Mouse (Mus musculus): ENCODE measurements around the gene Vmn1r179. TPM values are rescaled to one million over a fixed set of nuclear protein-coding genes. Genes with fewer than 3 reads are reported as not detected.
"Not testable (repeated sequence)": the region's sequence is repeated elsewhere in the genome, so short reads cannot be mapped to it uniquely, and the experiment has no call there.

The Vmn1r179 gene
- not detected in 2 replicates for polyA plus RNA-seq (2016; fragmentation: Nextera tagmentation; extraction: Ambion mirVana)

- no peak within 1 kb of the TSS for H3K4me3 ChIP-seq
- H3K4me1 ChIP-seq = no peaks in the 10 kb centered on the region
- no peaks in the 10 kb centered on the region for H3K36me3 ChIP-seq
- no peak within 1 kb of the TSS for H3K27ac ChIP-seq
- no peaks in the 10 kb centered on the region for H3K9me3 ChIP-seq (replicated peaks)
- H3K27me3 ChIP-seq (ENCODE audit: low read depth, poor library complexity, severe bottlenecking) = no peaks in the 10 kb centered on the region
- DNase-seq (ENCODE audit: low spot score) = no peak
- WGBS = 60% methylated on average over 2 of the region's 2 CpGs
These were observed at the start of gene Vmn1r179 for GRCm38 (mm10) chr7:23926678-23927077. Gene Vmn1r179, plus strand, starts transcription at chr7:23926978.

- Histone ChIP-seq H3K27me3 (ENCODE audit: low read depth, poor library complexity, severe bottlenecking) (no peaks in the 10 kb centered on the region), H3K36me3 (no peaks in the 10 kb centered on the region), H3K9me3 (replicated peaks) (peaks cover 6% of the 10 kb centered on the region; the same call in 1 of the 2 replicates), H3K27ac (no peak within 1 kb of the TSS), H3K4me1 (no peaks in the 10 kb centered on the region), H3K4me3 (no peak within 1 kb of the TSS)
- 100% methylated on average over 1 of the region's 1 CpGs for WGBS
- DNase-seq (ENCODE audit: low spot score) = no peak
These were observed 35.1 kb upstream of the Vmn1r179 start, which contains the start of gene Vmn1r178 for GRCm38 (mm10) chr7:23891709-23892108. Gene Vmn1r178, plus strand, starts transcription at chr7:23892009.

- DNase-seq (ENCODE audit: low spot score) = no peak
- no peaks in the 10 kb centered on the region for H3K36me3 ChIP-seq
- no peaks in the 10 kb centered on the region for H3K27me3 ChIP-seq (ENCODE audit: low read depth, poor library complexity, severe bottlenecking)
- H3K4me3 ChIP-seq = no peak within 1 kb of the TSS
- H3K4me1 ChIP-seq = no peaks in the 10 kb centered on the region
- no peak within 1 kb of the TSS for H3K27ac ChIP-seq
- H3K9me3 ChIP-seq (replicated peaks) = no peaks in the 10 kb centered on the region
These were observed 23.6 kb downstream of the Vmn1r179 start, which contains the start of gene Vmn1r180 for GRCm38 (mm10) chr7:23950332-23950731. Gene Vmn1r180, plus strand, starts transcription at chr7:23950632.

- not testable (repeated sequence) for H3K4me1 ChIP-seq; H3K36me3 ChIP-seq; H3K27me3 ChIP-seq (ENCODE audit: low read depth, poor library complexity, severe bottlenecking); H3K9me3 ChIP-seq (replicated peaks); DNase-seq (ENCODE audit: low spot score); H3K4me3 ChIP-seq; H3K27ac ChIP-seq
- 55% methylated on average over 3 of the region's 3 CpGs for WGBS
These were observed 41.3 kb downstream of the Vmn1r179 start for GRCm38 (mm10) chr7:23968044-23968443.

- not testable (repeated sequence) for H3K36me3 ChIP-seq; H3K27ac ChIP-seq; H3K4me1 ChIP-seq; H3K4me3 ChIP-seq; DNase-seq (ENCODE audit: low spot score); H3K27me3 ChIP-seq (ENCODE audit: low read depth, poor library complexity, severe bottlenecking)
- 88% methylated on average over 9 of the region's 9 CpGs for WGBS
- peaks cover 11% of the 10 kb centered on the region for H3K9me3 ChIP-seq (replicated peaks)
These were observed 47.5 kb downstream of the Vmn1r179 start, which contains the start of gene Vmn1r181 for GRCm38 (mm10) chr7:23974315-23974714. Gene Vmn1r181, plus strand, starts transcription at chr7:23974615.

Other genes starting within 250 kb of the Vmn1r179 start
- not detected in 2 replicates for gene Vmn1r173, start 226.3 kb upstream of the Vmn1r179 start, polyA plus RNA-seq (2016; fragmentation: Nextera tagmentation; extraction: Ambion mirVana)
- not detected in 2 replicates for gene Vmn1r174, start 174.7 kb upstream of the Vmn1r179 start, polyA plus RNA-seq (2016; fragmentation: Nextera tagmentation; extraction: Ambion mirVana)
- not detected in 2 replicates for gene Vmn1r175, start 116.3 kb upstream of the Vmn1r179 start, polyA plus RNA-seq (2016; fragmentation: Nextera tagmentation; extraction: Ambion mirVana)
- gene Vmn1r176, start 89.6 kb upstream of the Vmn1r179 start, polyA plus RNA-seq (2016; fragmentation: Nextera tagmentation; extraction: Ambion mirVana) = not detected in 2 replicates
- not detected in 2 replicates for gene Vmn1r177, start 60.5 kb upstream of the Vmn1r179 start, polyA plus RNA-seq (2016; fragmentation: Nextera tagmentation; extraction: Ambion mirVana)
- not detected in 2 replicates for gene Vmn1r178, start 35.0 kb upstream of the Vmn1r179 start, polyA plus RNA-seq (2016; fragmentation: Nextera tagmentation; extraction: Ambion mirVana)
- gene Vmn1r180, start 23.7 kb downstream of the Vmn1r179 start, polyA plus RNA-seq (2016; fragmentation: Nextera tagmentation; extraction: Ambion mirVana) = not detected in 2 replicates
- gene Vmn1r181, start 47.6 kb downstream of the Vmn1r179 start, polyA plus RNA-seq (2016; fragmentation: Nextera tagmentation; extraction: Ambion mirVana) = not detected in 2 replicates
- not detected in 2 replicates for gene V1rd19, start 74.7 kb downstream of the Vmn1r179 start, polyA plus RNA-seq (2016; fragmentation: Nextera tagmentation; extraction: Ambion mirVana)
- not detected in 2 replicates for gene Vmn1r183, start 126.3 kb downstream of the Vmn1r179 start, polyA plus RNA-seq (2016; fragmentation: Nextera tagmentation; extraction: Ambion mirVana)
- gene Zfp180, start 154.9 kb downstream of the Vmn1r179 start, polyA plus RNA-seq (2016; fragmentation: Nextera tagmentation; extraction: Ambion mirVana) = 26.8 and 30.2 TPM in 2 replicates
- gene Zfp112, start 185.3 kb downstream of the Vmn1r179 start, polyA plus RNA-seq (2016; fragmentation: Nextera tagmentation; extraction: Ambion mirVana) = 2.5 and 4.3 TPM in 2 replicates
- gene Zfp235, start 207.2 kb downstream of the Vmn1r179 start, polyA plus RNA-seq (2016; fragmentation: Nextera tagmentation; extraction: Ambion mirVana) = 12.7 and 15.7 TPM in 2 replicates
- gene Zfp114, start 248.1 kb downstream of the Vmn1r179 start, polyA plus RNA-seq (2016; fragmentation: Nextera tagmentation; extraction: Ambion mirVana) = 5.0 and 5.6 TPM in 2 replicates